Mouse (Mus musculus) forebrain, embryonic 11.5 days (tissue): ENCODE results near the gene Dnah14. TPM values are rescaled to one million over a fixed set of nuclear protein-coding genes. Genes with fewer than 3 reads are reported as not detected.
A peak's percentile ranks its signal among the peaks of the same experiment; 100 is the strongest.

Source experiments
- ATAC-seq: fragments of 200-750 bp; cut with Nextera tagmentation; replicated peaks from 2 replicates; pipeline ENCODE4 v1.8.0; 2017; ENCODE audit warnings: moderate TSS enrichment; ENCODE audit not compliant: low FRiP score
- DNase-seq: peaks from one replicate; pipeline ENCODE4 v3.0.0-alpha.2; 2017; ENCODE audit warnings: low spot score
- H3K27ac ChIP-seq: fragments of 300-500 bp; sonication (generic); 2 replicates; pipeline ENCODE4 v1.5.1; 2014; ENCODE audit warnings: low read depth, low read length
- H3K27me3 ChIP-seq: fragments of 300-500 bp; sonication (generic); 2 replicates; pipeline ENCODE4 v1.6.1; 2014; ENCODE audit warnings: mild to moderate bottlenecking, low read length, mixed read lengths; ENCODE audit not compliant: control insufficient read depth, insufficient read depth
- H3K36me3 ChIP-seq: fragments of 300-500 bp; sonication (generic); 2 replicates; pipeline ENCODE4 v1.6.1; 2014; ENCODE audit warnings: mild to moderate bottlenecking, low read length, moderate library complexity, mixed read lengths; ENCODE audit not compliant: control insufficient read depth, insufficient read depth
- H3K4me1 ChIP-seq: fragments of 300-500 bp; sonication (generic); replicated peaks from 2 replicates; pipeline ENCODE4 v1.6.1; 2014; ENCODE audit warnings: low read length, mixed read lengths; ENCODE audit not compliant: control insufficient read depth, insufficient read depth
- H3K4me2 ChIP-seq: fragments of 300-500 bp; sonication (generic); 2 replicates; pipeline ENCODE4 v1.6.1; 2014; ENCODE audit warnings: low read depth, mild to moderate bottlenecking, low read length, moderate library complexity, mixed read lengths; ENCODE audit not compliant: severe bottlenecking
- H3K4me3 ChIP-seq: fragments of 300-500 bp; sonication (generic); 2 replicates; pipeline ENCODE4 v1.5.1; 2014; ENCODE audit warnings: low read depth, low read length
- H3K9ac ChIP-seq: fragments of 300-500 bp; sonication (generic); 2 replicates; pipeline ENCODE4 v1.6.1; 2014; ENCODE audit warnings: low read length
- H3K9me3 ChIP-seq: fragments of 300-500 bp; sonication (generic); 2 replicates; pipeline ENCODE4 v1.6.1; 2016; ENCODE audit warnings: low read length, mixed read lengths; ENCODE audit not compliant: control insufficient read depth
- WGBS: fragments of 180-500 bp; shearing (Covaris S2); extraction: QIAGEN DNeasy Blood & Tissue Kit; methylation state at CpG from one replicate; pipeline ENCODE4 v1.1.7; 2014; 5-methylcytosine and 5-hydroxymethylcytosine counted together
- polyA plus RNA-seq: library from polyadenylated mRNA; unstranded; fragments of >200 nt; fragmentation: Nextera tagmentation; extraction: Ambion mirVana; gene quantifications from 2 replicates; pipeline ENCODE4 v1.2.1, GENCODE M21; 2014

Gene Dnah14
- polyA plus RNA-seq, 1 experiment from 2014 or later = 2.9 TPM

DNA sequence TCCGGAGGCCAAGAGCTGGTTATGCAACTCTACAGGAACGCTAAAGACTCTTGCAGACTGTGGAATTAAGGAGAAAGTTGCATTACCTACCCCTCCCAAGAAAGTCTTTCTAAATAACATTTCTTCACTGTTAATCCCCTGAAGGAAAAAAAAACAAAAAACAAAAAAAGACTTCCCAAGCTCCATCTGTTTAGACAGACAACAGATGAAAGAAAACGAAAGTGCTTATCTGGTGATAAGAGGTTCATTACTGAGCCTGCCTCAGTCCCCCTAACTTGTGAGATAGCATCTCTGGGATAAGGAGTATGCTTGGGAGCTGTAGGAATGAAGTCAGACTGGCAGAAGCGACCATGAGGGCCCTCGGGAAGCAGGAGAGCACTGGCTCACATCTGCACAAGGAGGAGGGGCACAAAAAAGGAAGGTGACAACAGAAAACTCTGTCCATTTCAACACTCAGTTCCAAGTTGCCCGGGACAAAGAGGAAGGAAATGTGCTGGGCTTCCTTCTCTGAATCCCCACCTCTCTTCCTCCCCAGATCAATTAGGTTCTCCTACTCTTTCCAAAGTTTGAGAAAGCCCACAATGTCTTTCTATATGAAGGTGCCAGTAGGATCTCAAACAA lies 263.5 kb downstream of the Dnah14 start:
- H3K4me3 ChIP-seq = peak overlapping the region; percentile 93
- H3K27me3 ChIP-seq = no peaks in the 10 kb centered on the region
- H3K36me3 ChIP-seq = peaks cover 11% of the 10 kb centered on the region; the same call in 1 of the 2 replicates
- DNase-seq = peak; percentile 33
- no peak overlapping the region for H3K27ac ChIP-seq
- peak overlapping the region; percentile 55 for H3K9ac ChIP-seq
- 8% methylated on average over 6 of the region's 6 CpGs for WGBS
- peak overlapping the region; percentile 79 for H3K4me2 ChIP-seq
- H3K4me1 ChIP-seq = peaks cover 9% of the 10 kb centered on the region; the same call in 1 of the 2 replicates
- ATAC-seq = no peak
- no peaks in the 10 kb centered on the region for H3K9me3 ChIP-seq

DNA sequence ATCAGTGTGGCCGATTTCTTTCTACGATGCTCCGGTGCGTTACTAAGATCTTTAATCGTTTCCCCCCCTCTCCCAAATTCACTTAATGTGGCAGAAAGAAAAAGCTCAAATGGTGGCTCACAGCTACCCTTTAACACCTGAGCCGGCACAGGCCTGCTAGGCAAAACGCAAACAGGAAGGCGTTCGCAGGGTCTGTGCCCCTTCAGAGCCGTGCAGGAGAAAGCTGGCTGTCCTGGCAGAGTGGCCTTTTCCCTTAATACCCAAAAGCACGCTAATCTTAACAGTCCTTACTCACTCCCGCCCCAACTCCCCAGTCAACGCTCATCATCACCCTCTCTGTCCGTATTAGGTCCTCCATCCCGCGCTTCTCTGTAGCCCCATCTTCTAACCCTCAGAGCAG lies 265.0 kb downstream of the Dnah14 start:
- 1% methylated on average over 16 of the region's 16 CpGs for WGBS

DNA sequence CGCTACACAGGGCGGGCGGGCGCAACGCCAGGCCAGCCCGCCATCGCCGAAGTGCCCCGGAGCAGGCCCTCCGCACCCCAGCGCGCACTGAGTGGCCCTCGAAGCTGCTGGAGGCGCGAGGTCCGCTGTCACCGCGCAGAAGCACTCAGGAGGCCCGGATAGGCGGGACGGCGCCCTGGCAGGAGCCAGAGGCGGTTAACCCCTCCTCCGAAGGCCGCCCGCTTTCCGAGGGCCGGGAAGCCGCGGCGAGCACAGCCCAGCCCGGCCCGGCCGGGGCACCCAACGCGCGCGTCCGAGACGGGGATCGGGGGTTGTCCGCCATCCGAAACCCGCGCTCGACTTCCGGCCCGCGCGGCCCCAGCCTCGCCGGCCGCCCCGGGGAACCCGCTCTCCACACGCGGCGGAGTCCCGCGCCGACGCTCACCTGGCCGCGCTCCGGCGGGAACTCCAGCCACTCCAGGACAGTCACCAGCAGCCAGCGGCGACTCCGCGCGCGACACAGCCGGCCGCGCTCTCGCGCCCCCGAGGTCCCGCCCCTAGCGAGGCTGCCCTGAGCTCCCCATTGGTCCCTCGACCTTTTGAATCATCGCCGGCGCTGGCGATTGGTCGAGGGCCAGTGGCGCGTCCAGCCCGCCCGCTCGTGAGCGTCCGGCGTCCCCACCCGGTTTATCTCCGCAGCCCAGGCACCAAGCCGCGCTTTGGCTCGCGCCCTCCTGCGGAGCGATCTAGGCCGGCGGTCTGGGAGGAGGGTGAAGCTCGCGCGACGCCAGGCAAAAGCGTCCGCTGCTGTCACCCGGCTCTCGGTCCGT lies 265.7 kb downstream of the Dnah14 start:
- Histone ChIP-seq H3K27me3 (no peaks in the 10 kb centered on the region), H3K9me3 (no peaks in the 10 kb centered on the region), H3K4me1 (peaks cover 9% of the 10 kb centered on the region; the same call in 1 of the 2 replicates), H3K9ac (peak overlapping the region; percentile 96), H3K4me3 (peak overlapping the region; percentile 93), H3K27ac (peak overlapping the region; percentile 88), H3K4me2 (peak overlapping the region; percentile 79), H3K36me3 (no peaks in the 10 kb centered on the region)
- ATAC-seq = peak; percentile 99
- under 1% methylated on average over 87 of the region's 113 CpGs for WGBS
- peak; percentile 97 for DNase-seq

More for the DNA sequence above, 265.0 kb downstream of the Dnah14 start:
- DNase-seq = no peak
- H3K36me3 ChIP-seq = peaks cover under 1% of the 10 kb centered on the region; the same call in 1 of the 2 replicates
- no peaks in the 10 kb centered on the region for H3K9me3 ChIP-seq
- H3K4me2 ChIP-seq = peak overlapping the region; percentile 79
- H3K9ac ChIP-seq = peak overlapping the region; percentile 96
- peak overlapping the region; percentile 88 for H3K27ac ChIP-seq
- no peaks in the 10 kb centered on the region for H3K27me3 ChIP-seq
- peaks cover 9% of the 10 kb centered on the region; the same call in 1 of the 2 replicates for H3K4me1 ChIP-seq
- H3K4me3 ChIP-seq = peak overlapping the region; percentile 93
- no peak for ATAC-seq

DNA sequence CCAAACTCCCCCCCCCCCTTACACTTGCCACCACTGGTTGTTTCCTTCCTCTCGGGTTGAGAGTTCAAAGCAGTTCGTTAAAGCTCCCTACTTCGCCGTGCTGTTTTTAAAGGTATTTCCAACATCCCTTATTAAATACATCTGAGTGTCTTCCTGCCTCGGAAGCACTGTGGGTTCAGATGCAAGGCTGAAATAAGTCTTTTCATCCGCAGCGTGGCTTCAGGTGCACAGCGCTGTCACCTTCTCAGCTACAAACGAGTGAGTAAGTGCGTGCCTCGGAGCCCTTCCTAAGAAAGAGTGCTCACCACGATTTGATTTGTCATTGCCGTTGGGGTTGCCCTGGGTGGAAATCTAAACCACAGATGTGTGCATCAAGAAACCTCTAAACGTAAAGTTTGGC lies 266.4 kb downstream of the Dnah14 start, which contains the start of gene Lbr:
Gene Lbr (minus strand): TSS at position 266 of the 400 bp plus-strand sequence.
- ATAC-seq = no peak
- no peak for DNase-seq
- H3K36me3 ChIP-seq = no peaks in the 10 kb centered on the region

DNA sequence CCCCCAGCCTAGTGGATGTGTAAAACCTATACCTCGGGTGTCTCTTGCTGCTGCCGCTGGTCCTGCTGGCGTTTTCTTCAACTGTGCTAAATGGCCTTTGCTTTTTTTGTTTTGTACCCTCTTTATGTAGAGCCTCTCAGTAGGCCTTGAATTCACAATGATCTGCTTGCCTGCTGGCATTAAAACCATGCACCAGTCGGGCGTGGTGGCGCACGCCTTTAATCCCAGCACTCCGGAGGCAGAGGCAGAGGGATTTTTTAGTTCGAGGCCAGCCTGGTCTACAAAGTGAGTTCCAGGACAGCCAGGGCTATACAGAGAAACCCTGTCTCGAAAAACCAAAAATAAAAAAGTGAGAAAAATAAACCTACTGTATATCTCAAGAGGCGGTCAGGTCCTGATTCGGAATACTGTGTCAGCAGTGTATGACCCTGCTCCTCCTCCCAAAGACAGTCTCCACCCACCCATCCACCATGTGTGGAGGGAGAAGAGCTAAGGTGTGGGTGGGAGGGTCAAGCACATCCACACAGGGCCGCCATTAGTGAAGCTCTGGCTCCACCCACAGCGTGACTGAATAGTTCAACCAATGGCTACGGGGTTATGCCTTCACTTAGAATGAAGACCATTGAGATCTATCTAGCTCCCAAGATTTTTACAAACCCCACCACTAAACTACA lies 268.7 kb downstream of the Dnah14 start:
- H3K9me3 ChIP-seq = no peaks in the 10 kb centered on the region
- WGBS = 63% methylated on average over 15 of the region's 15 CpGs
- no peak overlapping the region for H3K4me2 ChIP-seq
- H3K9ac ChIP-seq = no peak overlapping the region
- no peak overlapping the region for H3K27ac ChIP-seq
- ATAC-seq = no peak
- DNase-seq = no peak
- H3K27me3 ChIP-seq = no peaks in the 10 kb centered on the region
- H3K36me3 ChIP-seq = no peaks in the 10 kb centered on the region
- peaks cover 4% of the 10 kb centered on the region; the same call in 1 of the 2 replicates for H3K4me1 ChIP-seq
- no peak overlapping the region for H3K4me3 ChIP-seq

More for the DNA sequence above, 266.4 kb downstream of the Dnah14 start, which contains the start of gene Lbr:
- H3K4me1 ChIP-seq = peaks cover 9% of the 10 kb centered on the region; the same call in 1 of the 2 replicates
- peak within 1 kb of the TSS; percentile 88 for H3K27ac ChIP-seq
- peak within 1 kb of the TSS; percentile 79 for H3K4me2 ChIP-seq
- H3K27me3 ChIP-seq = no peaks in the 10 kb centered on the region
- peak within 1 kb of the TSS; percentile 96 for H3K9ac ChIP-seq
- peak within 1 kb of the TSS; percentile 93 for H3K4me3 ChIP-seq
- no peaks in the 10 kb centered on the region for H3K9me3 ChIP-seq
- under 1% methylated on average over 14 of the region's 14 CpGs for WGBS

DNA sequence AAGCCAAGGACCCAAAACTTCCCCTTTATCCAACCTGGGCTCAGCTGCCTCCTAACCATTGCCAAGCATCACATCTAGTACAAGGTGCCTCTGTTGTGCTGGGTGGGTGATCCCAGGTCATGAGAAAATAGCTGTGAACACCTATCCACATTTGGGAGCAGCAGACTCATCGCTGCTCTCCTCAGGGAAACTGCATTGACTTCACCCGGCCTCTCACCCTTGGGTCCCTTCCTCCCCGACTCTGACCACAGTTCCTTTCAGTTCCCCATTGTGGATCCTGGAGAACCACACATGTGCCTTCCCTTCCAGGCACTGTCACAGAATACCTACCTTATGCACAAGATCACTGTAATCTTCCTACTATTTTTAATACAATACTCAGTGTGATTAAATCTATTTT lies 269.4 kb downstream of the Dnah14 start:
- Histone ChIP-seq H3K9me3 (no peaks in the 10 kb centered on the region), H3K36me3 (no peaks in the 10 kb centered on the region), H3K4me3 (no peak overlapping the region), H3K9ac (no peak overlapping the region), H3K27me3 (no peaks in the 10 kb centered on the region), H3K27ac (no peak overlapping the region), H3K4me1 (0 out of 2 replicates have a peak, but pooled peaks cover 2% of the 10 kb centered on the region), H3K4me2 (no peak overlapping the region)
- no peak for ATAC-seq
- no peak for DNase-seq
- 96% methylated on average over 3 of the region's 3 CpGs for WGBS

DNA sequence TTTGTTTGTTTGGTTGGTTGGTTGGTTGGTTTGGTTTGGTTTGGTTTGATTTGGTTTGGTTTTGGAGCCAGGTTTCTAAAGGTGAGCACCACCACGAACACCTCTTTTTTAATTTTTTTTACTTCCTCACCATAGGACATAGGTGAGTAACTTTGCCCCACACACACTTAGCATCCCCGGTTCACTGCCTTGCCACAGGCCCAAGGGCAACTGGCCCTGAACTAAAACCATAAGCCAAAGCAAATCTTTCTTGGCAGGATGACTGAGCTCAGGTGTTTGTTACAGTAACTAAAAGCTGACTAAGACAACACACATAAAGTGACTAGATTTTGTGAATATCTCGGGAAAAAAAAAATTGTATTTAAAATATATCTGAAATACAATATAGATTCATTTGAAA lies 271.0 kb downstream of the Dnah14 start:
- Histone ChIP-seq H3K4me3 (no peak overlapping the region), H3K4me1 (0 out of 2 replicates have a peak, but pooled peaks cover 2% of the 10 kb centered on the region), H3K27ac (no peak overlapping the region), H3K27me3 (no peaks in the 10 kb centered on the region), H3K36me3 (no peaks in the 10 kb centered on the region), H3K9me3 (no peaks in the 10 kb centered on the region), H3K9ac (no peak overlapping the region), H3K4me2 (no peak overlapping the region)
- no peak for ATAC-seq
- WGBS = 89% methylated on average over 3 of the region's 3 CpGs
- no peak for DNase-seq

DNA sequence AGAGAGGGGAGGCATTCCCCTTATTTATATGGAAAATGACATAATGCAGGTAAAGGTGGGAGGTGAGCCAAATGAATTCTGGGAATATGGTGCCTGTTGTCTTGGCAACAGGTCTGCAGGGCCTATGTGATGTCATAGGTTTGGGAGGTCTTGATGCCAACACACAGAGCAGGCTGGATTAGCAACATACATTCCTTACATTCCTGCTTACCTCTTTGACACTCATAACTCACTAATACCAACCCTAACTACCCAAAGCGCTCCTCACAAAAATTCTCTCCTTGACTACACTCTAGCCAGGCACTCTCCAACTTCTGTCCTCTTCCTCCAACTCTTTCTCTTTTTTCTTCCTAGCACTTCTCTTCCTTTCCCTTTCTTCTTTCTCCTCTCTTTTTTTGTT lies 271.9 kb downstream of the Dnah14 start:
- DNase-seq (no peak), ATAC-seq (no peak)
- no peak overlapping the region for H3K9ac ChIP-seq
- H3K4me2 ChIP-seq = no peak overlapping the region
- no peaks in the 10 kb centered on the region for H3K36me3 ChIP-seq
- H3K4me1 ChIP-seq = 0 out of 2 replicates have a peak, but pooled peaks cover 2% of the 10 kb centered on the region
- H3K27ac ChIP-seq = no peak overlapping the region
- no peaks in the 10 kb centered on the region for H3K9me3 ChIP-seq
- H3K4me3 ChIP-seq = no peak overlapping the region
- 95% methylated on average over 1 of the region's 1 CpGs for WGBS
- H3K27me3 ChIP-seq = no peaks in the 10 kb centered on the region
